Mouse (Mus musculus): ENCODE data around the gene Fzd5. TPM values are rescaled to one million over a fixed set of nuclear protein-coding genes. Genes with fewer than 3 reads are reported as not detected.

Gene Fzd5
- polyA plus RNA-seq, 1 experiment, result 1.5 TPM

GRCm38 (mm10) chr1:64736681-64737501 lies 660 bp downstream of the Fzd5 start:
- H3K79me3 ChIP-seq (ENCODE audit: low read depth), result no peaks in the 10 kb centered on the region
- TF ChIP-seq MYOG (IDR thresholded peaks at IDR 0.05; ENCODE audit: control insufficient read depth, extremely low read depth, insufficient read length), result no peak
- peaks cover 9% of the 10 kb centered on the region for H3K79me2 ChIP-seq (ENCODE audit: control insufficient read depth, insufficient read depth)
- no peaks in the 10 kb centered on the region for H3K36me3 ChIP-seq (ENCODE audit: control insufficient read depth, insufficient read depth)
- peak overlapping the region; percentile 97 for H3ac ChIP-seq (ENCODE audit: control insufficient read depth, insufficient read length, low read depth)
- no peaks in the 10 kb centered on the region for H3K27me3 ChIP-seq (ENCODE audit: control insufficient read depth, insufficient read depth, insufficient read length)
- peak overlapping the region; percentile 60 for H3K4me3 ChIP-seq (ENCODE audit: insufficient read depth, poor library complexity, severe bottlenecking)

GRCm38 (mm10) chr1:64735781-64736680 lies 1.5 kb downstream of the Fzd5 start:
- TF ChIP-seq CTCF (IDR thresholded peaks at IDR 0.05; ENCODE audit: control insufficient read depth, insufficient read depth, insufficient read length) (peak; percentile 8), CEBPB (IDR thresholded peaks at IDR 0.05; ENCODE audit: low read depth) (no peak)
- Histone ChIP-seq H3K79me3 (ENCODE audit: low read depth) (no peaks in the 10 kb centered on the region), H3K79me2 (ENCODE audit: control insufficient read depth, insufficient read depth) (peaks cover 9% of the 10 kb centered on the region), H3K36me3 (ENCODE audit: control insufficient read depth, insufficient read depth) (no peaks in the 10 kb centered on the region), H3ac (ENCODE audit: control insufficient read depth, insufficient read length, low read depth) (peak overlapping the region; percentile 97), H3K4me3 (ENCODE audit: insufficient read depth, poor library complexity, severe bottlenecking) (peak overlapping the region; percentile 60), H3K27me3 (ENCODE audit: control insufficient read depth, insufficient read depth, insufficient read length) (no peaks in the 10 kb centered on the region)

- no peak for TF ChIP-seq MYOG (IDR thresholded peaks at IDR 0.05; ENCODE audit: control insufficient read depth, extremely low read depth, insufficient read length)
- no peak for TF ChIP-seq USF1 (IDR thresholded peaks at IDR 0.05; ENCODE audit: low read depth)
- TF ChIP-seq CTCF (IDR thresholded peaks at IDR 0.05; ENCODE audit: control insufficient read depth, insufficient read depth, insufficient read length), result no peak
- TF ChIP-seq CEBPB (IDR thresholded peaks at IDR 0.05; ENCODE audit: low read depth), result no peak
- TF ChIP-seq MAX (IDR thresholded peaks at IDR 0.05), result no peak
- no peak for TF ChIP-seq FOSL1 (IDR thresholded peaks at IDR 0.05; ENCODE audit: insufficient read depth, low read length, poor library complexity, severe bottlenecking)
- TF ChIP-seq MYOD1 (IDR thresholded peaks at IDR 0.05; ENCODE audit: control insufficient read depth, insufficient read length, low read depth), result no peak
- no peaks in the 10 kb centered on the region for H3K36me3 ChIP-seq (ENCODE audit: control insufficient read depth, insufficient read depth)
- no peaks in the 10 kb centered on the region for H3K27me3 ChIP-seq (ENCODE audit: control insufficient read depth, insufficient read depth, insufficient read length)
Measured at GRCm38 (mm10) chr1:64734771-64735750, 2.5 kb downstream of the Fzd5 start.

GRCm38 (mm10) chr1:64733453-64734245 lies 3.9 kb downstream of the Fzd5 start:
- H3K4me3 ChIP-seq (ENCODE audit: insufficient read depth, poor library complexity, severe bottlenecking), result no peak overlapping the region
- peaks cover 9% of the 10 kb centered on the region for H3K79me2 ChIP-seq (ENCODE audit: control insufficient read depth, insufficient read depth)
- H3K27me3 ChIP-seq (ENCODE audit: control insufficient read depth, insufficient read depth, insufficient read length), result no peaks in the 10 kb centered on the region
- no peak overlapping the region for H3ac ChIP-seq (ENCODE audit: control insufficient read depth, insufficient read length, low read depth)
- TF ChIP-seq CTCF (IDR thresholded peaks at IDR 0.05; ENCODE audit: control insufficient read depth, insufficient read depth, insufficient read length), result no peak
- no peak for TF ChIP-seq MAX (IDR thresholded peaks at IDR 0.05)
- TF ChIP-seq CEBPB (IDR thresholded peaks at IDR 0.05; ENCODE audit: low read depth), result no peak
- no peak for TF ChIP-seq FOSL1 (IDR thresholded peaks at IDR 0.05; ENCODE audit: insufficient read depth, low read length, poor library complexity, severe bottlenecking)
- no peak for TF ChIP-seq MYOG (IDR thresholded peaks at IDR 0.05; ENCODE audit: control insufficient read depth, extremely low read depth, insufficient read length)
- TF ChIP-seq MYOD1 (IDR thresholded peaks at IDR 0.05; ENCODE audit: control insufficient read depth, insufficient read length, low read depth), result no peak
- TF ChIP-seq USF1 (IDR thresholded peaks at IDR 0.05; ENCODE audit: low read depth), result no peak
- no peaks in the 10 kb centered on the region for H3K36me3 ChIP-seq (ENCODE audit: control insufficient read depth, insufficient read depth)
- no peaks in the 10 kb centered on the region for H3K79me3 ChIP-seq (ENCODE audit: low read depth)

More at GRCm38 (mm10) chr1:64734771-64735750, 2.5 kb downstream of the Fzd5 start:
- Histone ChIP-seq H3K79me3 (ENCODE audit: low read depth) (no peaks in the 10 kb centered on the region), H3ac (ENCODE audit: control insufficient read depth, insufficient read length, low read depth) (no peak overlapping the region), H3K4me3 (ENCODE audit: insufficient read depth, poor library complexity, severe bottlenecking) (no peak overlapping the region), H3K79me2 (ENCODE audit: control insufficient read depth, insufficient read depth) (peaks cover 9% of the 10 kb centered on the region)

All from C2C12 (cell line).